Mouse (Mus musculus) brain, adult 2 months (tissue): Measurements from ENCODE around the gene Utrn.

Experiments
- DNase-seq: peaks from one replicate; pipeline ENCODE4 v3.0.0; 2011; ENCODE audit warnings: low read depth, low spot score

The Utrn gene

DNA sequence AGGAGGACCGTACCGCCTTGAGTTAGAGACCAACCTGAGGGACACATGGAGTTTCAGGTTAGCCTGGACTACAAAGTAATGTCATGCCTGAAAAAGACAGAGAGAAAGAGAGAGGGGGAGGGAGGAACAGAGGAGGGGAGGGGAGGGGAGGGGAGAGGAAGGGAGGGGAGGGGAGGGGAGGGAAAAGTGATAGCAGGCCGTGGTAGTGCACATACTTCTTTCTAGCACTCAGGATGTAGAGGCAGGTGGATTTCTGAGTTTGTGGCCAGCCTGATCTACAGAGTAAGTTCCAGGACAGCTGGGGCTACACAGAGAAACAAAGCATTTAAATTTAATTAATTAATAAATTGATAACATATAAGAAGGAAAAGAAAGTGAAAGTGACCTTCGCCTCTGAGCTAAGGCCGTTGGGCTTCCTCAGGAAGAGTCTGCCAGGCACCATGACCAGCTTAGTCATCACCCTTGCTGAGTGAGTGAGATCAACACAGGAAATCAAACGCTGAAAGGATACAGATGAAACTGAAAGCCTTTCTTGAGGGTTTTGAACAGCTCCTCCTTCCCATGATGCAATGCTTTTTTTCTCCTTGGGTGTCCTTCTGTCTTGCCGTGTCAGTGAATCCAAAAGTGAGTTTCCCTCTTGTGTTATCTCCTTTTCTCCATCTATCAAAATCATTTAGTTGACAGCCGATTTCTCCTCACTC is 5.6 kb upstream of the Utrn start:
- peak; percentile 26 for DNase-seq

DNA sequence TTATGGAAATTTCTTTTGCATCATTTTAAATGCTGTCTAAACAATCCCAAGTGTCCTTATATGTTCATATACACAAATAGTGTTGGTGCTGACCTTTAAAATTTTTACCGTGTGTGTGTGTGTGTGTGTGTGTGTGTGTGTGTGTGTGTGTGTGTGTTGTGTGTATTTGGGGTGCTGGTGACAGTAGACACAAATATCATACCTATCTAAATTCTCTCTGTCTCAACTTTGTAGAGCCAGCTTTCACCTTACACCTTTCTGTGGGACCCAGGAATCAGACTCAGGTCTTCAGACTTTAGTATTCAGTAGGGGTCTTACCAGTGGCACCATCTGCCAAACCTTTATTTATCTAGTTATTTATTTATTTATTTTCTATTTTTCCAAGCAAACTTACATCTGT is 681 bp upstream of the Utrn start:
- no peak for DNase-seq

DNA sequence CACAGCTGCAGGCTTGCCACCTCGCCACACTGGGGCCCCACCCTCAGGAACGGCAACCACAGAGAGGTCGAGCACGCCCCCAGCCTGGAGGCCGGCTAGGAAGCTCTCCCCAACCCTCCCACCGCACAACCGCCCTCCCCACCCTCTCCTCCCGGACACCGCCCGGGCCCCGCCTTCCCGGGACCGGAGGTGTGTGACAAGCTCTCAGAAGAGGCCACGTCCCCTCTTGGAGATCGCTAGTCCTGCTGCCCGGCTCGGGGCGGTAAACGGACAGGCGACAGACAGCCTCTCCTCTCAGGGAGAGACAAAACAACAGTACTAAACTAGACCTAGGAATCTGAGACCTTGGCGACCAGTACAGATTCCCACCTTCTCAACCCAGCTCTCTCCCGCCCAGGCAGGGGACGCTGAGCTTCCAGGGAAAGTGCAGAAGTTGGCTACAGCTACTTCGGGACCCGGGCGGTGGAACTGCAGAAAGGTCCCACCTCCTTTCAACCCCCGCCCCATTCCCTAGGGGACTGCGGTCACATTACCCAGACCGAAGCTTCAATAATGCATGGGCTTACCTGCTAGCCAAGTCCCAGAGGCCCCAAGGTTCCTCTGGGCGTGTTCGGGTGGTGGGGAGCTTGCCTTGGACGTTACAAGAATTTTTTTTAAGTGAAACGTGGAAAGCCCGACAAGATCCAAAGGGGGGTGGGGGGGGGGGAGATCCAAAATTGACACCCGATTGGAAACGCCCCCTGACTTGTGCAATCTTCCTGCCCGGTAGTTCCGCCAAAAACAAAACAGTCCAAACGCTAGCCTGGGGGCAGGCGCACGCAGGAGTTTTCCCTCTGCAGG is 756 bp downstream of the Utrn start:
- DNase-seq: peak; percentile 61

GRCm38 (mm10) chr10:12867733-12868188 is 1.4 kb downstream of the Utrn start:
- DNase-seq: peak; percentile 21

DNA sequence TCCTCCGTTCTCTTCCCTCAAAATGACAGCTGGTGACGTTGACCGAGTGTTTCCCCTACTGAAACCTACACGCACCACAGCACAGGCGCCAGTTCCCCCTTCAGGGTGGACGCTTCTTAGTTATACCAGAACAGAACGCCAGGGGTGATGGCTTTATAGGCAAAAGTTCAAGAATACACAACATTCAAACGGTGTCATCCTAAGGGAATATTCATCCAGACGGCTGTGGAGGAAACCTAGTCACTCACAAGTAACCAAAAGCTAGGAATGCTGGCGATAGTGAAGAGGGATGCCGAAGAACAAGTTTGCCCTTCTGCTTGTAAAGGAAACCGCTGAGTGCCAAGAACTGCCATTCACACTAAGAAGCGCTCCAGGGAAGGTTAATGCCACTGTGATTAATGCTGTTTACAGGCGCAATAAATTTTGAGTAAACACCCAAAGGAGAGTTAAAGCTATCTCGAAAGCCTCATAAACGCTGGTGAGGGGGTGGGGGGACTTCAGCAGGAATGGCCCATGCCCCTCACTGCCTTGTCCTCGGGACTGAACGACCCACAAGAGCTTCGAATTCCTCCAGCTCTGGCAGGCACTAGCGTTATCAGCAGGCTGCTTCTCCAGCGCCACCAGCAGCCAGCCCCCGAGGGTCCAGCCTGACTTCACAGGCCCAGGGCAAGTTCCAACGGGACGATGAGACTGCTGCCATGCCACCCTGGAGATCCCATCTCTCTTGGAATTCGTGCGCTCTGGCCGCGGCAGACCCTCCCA is 2.0 kb downstream of the Utrn start:
- DNase-seq: peak; percentile 34

- no peak for DNase-seq
Measured at GRCm38 (mm10) chr10:12865201-12865600, 4.0 kb downstream of the Utrn start.

DNA sequence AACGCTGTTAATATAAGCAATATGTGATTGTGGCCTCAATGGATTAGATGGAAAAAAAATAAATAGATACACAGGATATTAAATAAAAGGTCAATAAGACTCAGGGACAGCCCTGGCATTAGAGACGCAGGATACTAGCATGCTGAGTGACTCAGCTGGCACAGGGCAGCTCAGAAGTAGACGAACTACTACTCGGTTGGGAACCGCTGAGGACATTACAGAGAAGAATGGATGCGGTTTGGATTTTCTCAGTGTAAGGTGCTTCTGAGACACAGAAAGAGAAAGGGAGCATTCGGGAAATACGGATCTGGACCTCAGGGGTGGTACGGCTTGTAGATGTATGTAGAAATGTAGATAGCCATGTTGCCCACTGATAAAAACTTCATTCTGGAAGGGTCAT is 5.6 kb downstream of the Utrn start:
- no peak for DNase-seq

DNA sequence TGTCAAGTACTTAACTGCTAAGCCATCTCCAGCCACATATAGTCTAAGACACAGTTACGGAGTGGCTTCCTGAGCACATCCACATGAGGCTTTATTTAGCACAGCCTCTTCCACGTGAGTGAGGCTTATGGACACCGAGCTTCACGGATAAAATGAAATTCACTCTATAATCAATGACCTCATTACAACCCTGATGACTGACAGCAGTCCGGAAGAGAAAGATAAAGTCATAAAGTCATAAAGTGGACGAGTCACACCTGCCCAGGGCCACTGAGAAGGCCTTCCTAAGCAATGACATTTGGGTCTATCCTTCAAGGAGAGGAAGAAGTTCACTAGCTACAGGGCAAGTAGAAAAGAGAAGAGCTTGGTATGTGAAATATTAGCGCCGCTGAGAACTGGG is 7.1 kb downstream of the Utrn start:
- no peak for DNase-seq

GRCm38 (mm10) chr10:12861381-12861780 is 7.8 kb downstream of the Utrn start:
- no peak for DNase-seq

DNA sequence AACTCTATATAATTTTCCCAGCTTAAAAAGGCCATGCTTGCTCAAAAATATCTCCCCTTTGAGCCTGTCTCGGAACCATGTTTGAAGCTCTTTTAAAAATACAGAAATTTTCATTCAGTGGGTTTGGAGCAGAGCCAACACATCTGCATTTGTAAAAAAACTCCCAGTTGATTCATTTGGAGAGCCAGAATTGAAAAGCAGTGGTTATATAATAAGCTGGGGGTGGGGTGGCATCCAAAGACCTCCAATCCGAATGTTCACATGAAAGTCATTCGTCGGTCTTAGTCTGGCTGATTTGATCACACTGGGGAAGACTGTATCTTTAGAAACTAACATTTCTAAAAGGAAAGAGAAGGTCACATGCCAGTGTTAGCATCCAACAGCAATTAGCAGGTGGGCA is 8.4 kb downstream of the Utrn start:
- peak; percentile 37 for DNase-seq

GRCm38 (mm10) chr10:12860331-12860730 is 8.8 kb downstream of the Utrn start:
- DNase-seq: no peak

GRCm38 (mm10) chr10:12858017-12858416 is 11.1 kb downstream of the Utrn start:
- peak; percentile 67 for DNase-seq

DNA sequence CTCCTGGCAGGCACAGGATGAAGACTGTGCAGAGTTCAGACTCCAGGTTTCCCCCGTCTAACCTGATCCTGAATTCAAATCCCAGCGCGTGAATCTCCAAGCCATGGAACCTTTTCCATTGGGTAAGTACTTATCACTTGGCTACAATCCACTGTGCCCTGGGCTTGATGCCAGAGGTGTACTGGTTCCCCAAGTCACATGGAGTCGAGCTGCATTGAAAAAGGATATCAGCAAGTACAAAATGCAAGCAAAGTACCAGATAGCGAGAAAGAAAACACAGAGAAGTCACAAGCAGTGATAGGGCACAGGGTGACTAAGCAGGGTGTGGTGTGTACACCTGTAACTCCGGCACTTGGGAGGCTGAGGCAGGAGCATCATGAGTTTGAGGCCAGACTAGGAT is 14.9 kb downstream of the Utrn start:
- DNase-seq: peak; percentile 64

- peak; percentile 23 for DNase-seq
Measured at GRCm38 (mm10) chr10:12853776-12854175, 15.4 kb downstream of the Utrn start.

GRCm38 (mm10) chr10:12853196-12853620 is 16.0 kb downstream of the Utrn start:
- no peak for DNase-seq

GRCm38 (mm10) chr10:12852416-12853195 is 16.6 kb downstream of the Utrn start:
- peak; percentile 61 for DNase-seq

GRCm38 (mm10) chr10:12850781-12851471 is 18.2 kb downstream of the Utrn start:
- no peak for DNase-seq

DNA sequence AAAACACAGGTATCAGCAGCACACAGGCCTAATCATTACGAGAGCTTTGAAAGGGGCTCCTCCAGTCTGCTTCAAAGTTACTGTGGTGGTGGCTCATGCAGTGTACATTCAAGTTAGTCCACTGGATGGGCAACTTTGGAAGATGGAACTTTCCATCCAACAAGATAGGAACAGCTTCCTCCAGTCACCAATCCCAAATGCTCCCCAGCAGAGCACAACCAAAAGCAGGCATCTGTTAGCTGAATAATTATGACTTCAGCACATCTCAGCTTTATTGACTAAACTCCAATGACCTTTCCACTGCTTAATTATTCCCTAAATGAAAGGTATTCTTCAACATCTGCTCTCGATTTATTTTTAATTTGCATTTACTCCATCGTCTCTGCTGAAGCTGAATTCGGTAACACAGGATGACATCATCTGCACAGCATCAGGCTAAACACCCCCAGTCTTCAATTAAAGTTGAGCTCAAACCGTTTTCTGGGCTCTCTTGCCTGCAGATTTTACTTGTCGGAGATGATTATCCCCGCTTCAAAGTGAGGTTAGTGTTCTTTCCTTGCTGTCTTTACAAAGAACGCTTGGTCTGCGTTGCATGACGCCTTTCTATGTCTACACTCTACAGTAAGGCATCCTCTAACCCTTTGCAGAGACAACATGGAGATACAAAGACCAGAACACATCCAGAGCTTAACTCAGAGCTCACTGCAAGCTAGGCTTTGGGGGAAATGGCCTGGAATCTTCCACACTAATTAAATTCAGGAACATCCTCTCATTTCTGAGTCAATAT is 20.6 kb downstream of the Utrn start:
- peak; percentile 80 for DNase-seq

DNA sequence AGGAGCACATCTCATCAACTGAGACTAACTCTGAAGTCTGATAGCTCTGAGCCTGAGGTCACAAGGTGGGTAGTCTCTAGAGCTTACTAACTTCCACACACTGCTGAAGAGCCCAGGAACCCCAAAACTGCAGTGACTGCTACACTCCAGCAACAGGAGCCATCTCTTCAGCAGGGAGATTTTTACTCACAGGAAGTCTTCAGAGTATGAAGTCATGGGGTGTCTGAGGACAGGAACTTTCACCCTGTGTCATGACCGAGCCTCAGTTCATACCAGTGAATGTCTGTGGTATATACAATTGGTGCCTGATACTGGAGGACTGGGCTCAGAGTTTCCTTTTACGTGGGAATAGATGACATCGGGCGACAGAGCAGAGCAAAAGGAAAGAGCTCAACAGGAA is 26.6 kb downstream of the Utrn start:
- no peak for DNase-seq

DNA sequence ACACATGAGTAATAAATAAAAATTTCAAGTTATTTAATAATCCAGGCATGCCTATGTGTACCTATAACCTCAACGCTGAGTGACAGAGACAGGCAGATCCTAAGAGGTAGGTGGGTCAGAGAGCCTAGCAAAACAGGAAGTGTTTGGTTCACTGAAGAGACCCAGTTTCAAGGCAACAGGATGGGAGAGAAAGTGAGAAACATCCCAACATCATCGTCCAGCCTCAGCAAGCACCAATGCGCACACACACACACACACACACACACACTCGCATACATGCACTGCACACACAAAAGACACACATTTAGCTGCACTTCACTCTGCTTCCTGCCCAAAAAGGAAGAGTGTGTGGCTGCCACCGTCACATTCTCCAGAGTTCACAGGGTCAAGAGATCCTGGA is 27.7 kb downstream of the Utrn start:
- DNase-seq: no peak
